Mouse (Mus musculus): ENCODE data around the gene Polr2j.
"Not testable (repeated sequence)": the region's sequence is repeated elsewhere in the genome, so short reads cannot be mapped to it uniquely, and the experiment has no call there.

The Polr2j gene

GRCm38 (mm10) chr5:136149134-136149576 lies 32.7 kb downstream of the Polr2j start:
- in situ Hi-C loops (cut with MboI; ENCODE audit: unreplicated experiment in 2 of 2): not testable (repeated sequence)

DNA sequence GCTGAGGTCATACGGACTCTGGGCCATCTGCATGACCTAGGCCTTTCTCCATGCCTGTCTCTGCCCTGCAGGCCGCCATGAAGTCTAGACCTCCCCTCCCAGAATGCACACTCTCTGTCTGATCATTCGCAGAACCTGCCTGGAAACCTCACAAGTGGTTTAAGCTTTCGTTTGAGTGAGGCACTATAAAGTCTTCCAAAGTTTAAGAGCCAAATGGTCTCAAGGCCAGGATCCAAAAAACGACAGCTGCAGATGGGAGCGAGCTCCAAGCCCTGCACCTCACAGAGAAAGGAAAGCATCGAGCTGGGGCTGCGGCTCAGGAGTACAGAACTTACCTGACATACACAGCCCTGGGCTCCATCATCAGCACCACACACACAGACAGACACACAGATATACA lies 35.9 kb downstream of the Polr2j start:
- in situ Hi-C loops (cut with MboI; ENCODE audit: unreplicated experiment in 2 of 2): loop anchor here in 1 of 2 experiments (25.0 kb wide), 1 partner anchor 2010 kb away; the partner anchor contains the start of genes Ap4m1, Cops6, Mcm7 and Zfp113

DNA sequence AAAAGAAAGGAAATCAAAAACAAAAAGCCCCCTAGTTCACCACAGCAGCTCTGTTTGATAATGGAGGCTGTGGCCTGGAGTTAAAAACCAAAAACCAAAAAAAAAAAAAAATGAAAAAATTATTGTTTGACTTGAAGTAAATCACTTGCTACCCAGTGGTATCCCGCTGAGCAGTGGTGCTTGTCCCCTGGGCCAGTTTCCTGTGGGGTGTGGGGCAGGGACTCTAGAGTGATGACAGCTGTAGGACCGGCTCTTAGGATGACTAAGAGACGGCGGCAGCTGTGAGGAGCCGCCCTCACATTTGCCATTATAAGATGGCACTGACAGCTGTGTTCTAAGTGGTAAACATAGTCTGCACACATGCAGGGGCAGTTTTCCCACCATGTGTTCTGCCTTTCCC lies 39.0 kb downstream of the Polr2j start:
- in situ Hi-C loops (cut with MboI; ENCODE audit: unreplicated experiment in 2 of 2): loop anchor here in 1 of 2 experiments (25.0 kb wide), 1 partner anchor 2007 kb away; the partner anchor contains the start of genes Ap4m1, Cops6, Mcm7 and Zfp113

GRCm38 (mm10) chr5:136160084-136160483 lies 43.7 kb downstream of the Polr2j start:
- in situ Hi-C loops (cut with MboI; ENCODE audit: unreplicated experiment in 2 of 2): loop anchor here in 1 of 2 experiments (25.0 kb wide), 1 partner anchor 2002 kb away; the partner anchor contains the start of genes Ap4m1, Cops6, Mcm7 and Zfp113

DNA sequence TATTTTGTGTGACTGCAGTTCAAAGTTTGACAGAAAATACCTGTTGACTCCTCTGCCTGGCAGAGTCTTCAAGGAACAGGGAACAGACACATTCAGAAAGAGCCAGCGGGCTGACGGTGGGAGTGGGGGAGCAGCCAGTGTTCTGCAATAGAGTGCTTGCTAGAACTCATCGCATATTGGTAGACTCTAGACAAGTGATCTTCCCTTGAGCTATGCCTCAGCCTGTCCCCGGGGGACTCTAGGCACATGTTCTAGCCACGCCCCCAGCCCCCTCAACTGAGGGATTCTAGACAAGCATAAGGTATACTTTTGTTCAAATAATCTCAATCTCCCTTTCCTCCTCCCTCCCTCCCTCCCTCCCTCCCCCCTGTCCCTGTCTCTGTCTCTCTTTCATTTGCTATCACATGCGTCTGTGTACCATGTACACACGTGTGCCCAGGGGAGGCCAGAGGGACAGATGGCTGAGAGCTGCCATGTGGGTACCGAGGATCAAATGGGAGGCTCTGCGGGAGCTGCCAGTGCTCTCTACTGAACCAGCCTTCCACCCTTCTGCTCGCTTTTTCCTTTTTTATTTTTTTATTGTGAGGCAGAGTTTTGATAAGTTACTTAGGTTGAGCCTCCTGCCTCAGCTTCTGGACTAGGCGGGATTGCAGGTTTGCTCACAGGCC lies 47.5 kb downstream of the Polr2j start:
- in situ Hi-C loops (cut with MboI; ENCODE audit: unreplicated experiment in 2 of 2): loop anchor here in 1 of 2 experiments (25.0 kb wide), 1 partner anchor 1998 kb away; the partner anchor contains the start of genes Ap4m1, Cops6, Mcm7 and Zfp113

- in situ Hi-C loops (cut with MboI; ENCODE audit: unreplicated experiment in 2 of 2): loop anchor here in 1 of 2 experiments (25.0 kb wide), 1 partner anchor 1997 kb away; the partner anchor contains the start of genes Ap4m1, Cops6, Mcm7 and Zfp113
Observed at GRCm38 (mm10) chr5:136165246-136165645, 48.8 kb downstream of the Polr2j start.

DNA sequence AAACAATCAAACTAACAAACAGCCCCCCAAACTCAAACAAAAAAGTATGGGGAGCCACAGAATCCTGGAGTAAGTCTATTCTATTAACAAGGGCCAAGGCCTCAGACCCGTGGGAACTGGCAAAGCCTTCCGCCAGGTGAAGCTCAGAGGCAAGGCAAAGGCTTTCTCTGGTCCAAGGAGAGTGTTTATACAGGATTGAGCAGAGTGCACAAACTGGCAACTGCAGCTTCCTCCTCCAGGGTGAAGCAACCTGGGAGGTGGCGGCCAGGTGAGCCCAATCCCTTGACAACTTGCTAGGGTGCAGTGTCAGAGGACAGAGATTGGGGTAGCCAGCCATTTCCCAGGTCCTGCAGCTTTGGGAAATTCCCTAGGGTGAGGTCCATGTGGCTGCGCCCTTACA lies 50.9 kb downstream of the Polr2j start:
- in situ Hi-C loops (cut with MboI; ENCODE audit: unreplicated experiment in 2 of 2): loop anchor here in 1 of 2 experiments (25.0 kb wide), 1 partner anchor 1995 kb away; the partner anchor contains the start of genes Ap4m1, Cops6, Mcm7 and Zfp113

DNA sequence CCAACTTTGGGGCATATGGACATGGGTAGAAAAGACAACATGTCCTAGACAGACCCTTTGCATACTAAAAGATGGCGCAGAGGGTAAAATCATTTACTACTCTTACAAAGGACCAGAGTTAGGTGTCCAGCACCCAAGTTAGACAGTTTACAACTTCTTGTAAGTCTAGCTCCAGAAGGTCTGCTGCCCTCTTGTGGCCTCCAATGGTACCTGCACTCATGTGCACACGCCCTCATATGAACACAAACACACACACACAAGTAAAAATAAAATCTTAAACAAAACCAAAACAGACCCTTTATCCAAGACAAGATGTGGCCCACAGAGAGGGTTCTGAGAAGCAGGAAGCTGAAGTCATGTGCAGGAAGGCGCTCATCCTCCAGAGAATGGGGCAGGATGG lies 51.6 kb downstream of the Polr2j start:
- in situ Hi-C loops (cut with MboI; ENCODE audit: unreplicated experiment in 2 of 2): loop anchor here in 1 of 2 experiments (25.0 kb wide), 1 partner anchor 1994 kb away; the partner anchor contains the start of genes Ap4m1, Cops6, Mcm7 and Zfp113

DNA sequence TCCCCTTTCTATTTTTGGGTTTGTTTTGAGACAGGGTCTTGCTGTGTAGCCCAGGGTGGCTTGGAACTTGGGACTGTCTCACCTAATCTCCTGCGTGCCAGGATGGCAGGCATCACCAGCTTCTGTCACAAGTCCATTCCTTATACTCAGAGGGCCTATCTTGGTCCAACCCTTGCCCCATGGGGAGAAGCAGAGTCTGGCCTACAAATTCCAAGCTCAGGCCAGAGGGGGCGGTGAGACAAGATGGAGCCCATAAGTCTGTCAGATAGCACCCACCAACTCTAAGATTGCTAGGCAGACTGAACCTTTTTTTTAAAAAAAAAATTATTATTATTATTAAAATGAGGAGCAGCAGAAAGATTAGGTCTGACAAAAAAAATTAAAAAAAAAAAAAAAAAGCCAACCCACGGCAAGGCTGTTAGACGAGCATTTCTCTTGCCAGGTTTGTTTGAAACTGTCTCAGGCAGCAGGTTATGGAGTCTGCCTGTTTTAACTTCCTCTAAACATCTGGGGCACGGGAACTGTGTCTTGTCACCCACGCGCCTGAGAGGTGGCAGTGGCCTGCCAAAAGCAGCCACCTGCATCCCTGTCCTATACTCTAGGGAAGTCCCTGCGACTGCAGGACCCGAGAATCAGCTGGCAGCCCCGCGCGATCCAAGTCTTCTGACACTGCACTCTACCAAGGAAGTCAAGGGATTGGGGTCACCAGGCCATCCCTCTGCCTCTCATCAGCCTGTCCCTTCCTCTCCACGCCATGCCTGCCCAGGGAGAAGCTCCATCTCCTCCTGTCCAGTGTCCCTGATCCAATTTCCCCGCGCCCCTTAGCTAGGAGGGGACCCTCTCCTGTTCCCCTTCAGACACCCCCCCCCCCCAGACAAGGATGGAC lies 53.4 kb downstream of the Polr2j start:
- in situ Hi-C loops (cut with MboI; ENCODE audit: unreplicated experiment in 2 of 2): loop anchor here in 1 of 2 experiments (25.0 kb wide), 1 partner anchor 1992 kb away; the partner anchor contains the start of genes Ap4m1, Cops6, Mcm7 and Zfp113

DNA sequence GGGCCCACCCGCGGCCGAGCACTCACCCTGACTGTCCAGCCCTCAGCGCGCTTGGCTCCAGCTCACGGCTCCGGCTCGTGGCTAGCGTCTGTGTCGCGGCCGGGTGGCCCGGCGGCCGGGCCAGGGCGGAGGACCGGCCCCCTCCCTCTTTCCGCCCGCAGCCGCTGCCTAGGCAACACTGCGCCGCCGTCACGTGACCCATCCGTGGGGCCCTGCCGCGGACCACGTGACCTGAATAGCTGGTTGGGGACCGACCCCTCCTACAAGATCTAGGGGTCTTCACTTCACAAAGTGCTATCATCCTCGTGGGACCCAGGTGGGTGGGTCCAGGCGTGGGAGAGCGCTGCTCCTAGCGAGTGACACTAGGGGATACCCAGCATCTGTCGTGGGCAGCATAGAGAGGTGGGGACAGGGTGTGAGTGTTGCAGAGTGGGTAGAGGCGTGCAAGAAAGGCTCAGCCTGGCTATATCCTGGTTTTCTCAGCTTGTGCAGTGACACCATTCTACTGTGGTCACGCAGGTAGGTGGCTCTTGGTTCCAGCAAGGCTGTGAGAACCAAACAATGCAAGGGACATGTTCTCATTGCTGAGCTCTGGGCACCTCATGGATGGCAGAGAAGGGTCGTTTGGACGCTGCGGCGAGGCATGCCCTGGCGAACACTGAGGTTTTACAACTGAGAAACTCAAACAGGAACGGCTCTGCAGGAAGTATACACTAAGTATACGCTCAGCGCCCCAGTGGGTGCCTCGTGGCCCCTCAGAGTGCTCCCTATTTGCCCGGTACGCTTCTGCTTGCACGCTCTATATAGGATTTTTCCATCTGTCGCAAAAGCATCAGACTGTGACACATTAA lies 54.3 kb downstream of the Polr2j start, which contains the start of gene Orai2:
Gene Orai2, minus strand, starts transcription at position 202 of the 851 bp plus-strand sequence.
- in situ Hi-C loops (cut with MboI; ENCODE audit: unreplicated experiment in 2 of 2): loop anchor here in 1 of 2 experiments (25.0 kb wide), 1 partner anchor 1992 kb away; the partner anchor contains the start of genes Ap4m1, Cops6, Mcm7 and Zfp113

DNA sequence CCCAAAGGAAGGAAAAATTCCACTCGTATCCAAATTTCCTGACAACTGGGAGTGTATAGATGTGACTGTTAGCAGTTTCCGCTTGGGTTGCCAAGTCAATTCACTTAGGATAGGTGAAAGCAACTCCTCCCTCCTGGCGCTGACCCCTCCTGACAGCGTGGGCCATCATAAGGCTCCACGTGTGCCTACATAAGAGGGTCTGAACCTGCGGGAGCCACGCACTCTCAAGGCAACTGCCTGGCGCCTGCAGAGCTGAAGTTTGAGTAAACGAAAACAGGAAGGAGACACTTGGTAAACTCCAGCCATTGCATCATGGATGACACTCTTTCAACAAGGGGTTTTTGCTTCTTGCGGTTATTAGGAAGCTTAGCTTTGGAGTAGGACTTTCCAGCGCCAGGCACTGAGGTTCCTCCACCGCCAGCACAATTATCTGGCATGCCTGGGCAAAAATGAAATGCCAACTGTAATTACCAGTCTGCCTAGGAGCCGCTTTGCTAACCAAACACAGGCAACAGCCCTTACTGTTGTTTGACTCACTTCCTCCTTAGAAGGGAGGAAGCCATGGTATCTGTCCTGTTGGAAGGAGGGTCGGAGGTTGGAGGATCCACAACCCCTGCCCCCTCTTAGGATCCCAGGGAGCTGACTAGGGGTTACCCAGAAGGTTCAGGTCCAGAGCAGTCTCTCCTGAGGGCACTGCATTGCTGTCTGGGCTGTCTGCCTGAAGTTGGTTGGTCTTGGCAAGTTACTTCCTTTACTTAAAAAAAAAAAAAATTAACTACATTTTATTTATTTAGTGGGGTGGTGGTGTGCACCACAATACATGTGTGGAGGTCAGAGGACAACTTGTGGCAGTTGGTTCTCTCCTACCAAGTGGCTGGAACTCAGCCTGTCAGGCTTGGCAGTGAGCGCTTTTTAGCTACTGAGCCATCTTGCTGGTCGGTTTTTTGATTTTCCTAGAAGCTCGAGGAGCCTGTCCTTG lies 55.2 kb downstream of the Polr2j start:
- in situ Hi-C loops (cut with MboI; ENCODE audit: unreplicated experiment in 2 of 2): loop anchor here in 1 of 2 experiments (25.0 kb wide), 1 partner anchor 1991 kb away; the partner anchor contains the start of genes Ap4m1, Cops6, Mcm7 and Zfp113

Measured in v-Abl transformed pro-B cells (cell line).